Mouse (Mus musculus): ENCODE results near the gene Olfr46.
"Not testable (repeated sequence)": the region's sequence is repeated elsewhere in the genome, so short reads cannot be mapped to it uniquely, and the experiment has no call there.

Gene Olfr46

DNA sequence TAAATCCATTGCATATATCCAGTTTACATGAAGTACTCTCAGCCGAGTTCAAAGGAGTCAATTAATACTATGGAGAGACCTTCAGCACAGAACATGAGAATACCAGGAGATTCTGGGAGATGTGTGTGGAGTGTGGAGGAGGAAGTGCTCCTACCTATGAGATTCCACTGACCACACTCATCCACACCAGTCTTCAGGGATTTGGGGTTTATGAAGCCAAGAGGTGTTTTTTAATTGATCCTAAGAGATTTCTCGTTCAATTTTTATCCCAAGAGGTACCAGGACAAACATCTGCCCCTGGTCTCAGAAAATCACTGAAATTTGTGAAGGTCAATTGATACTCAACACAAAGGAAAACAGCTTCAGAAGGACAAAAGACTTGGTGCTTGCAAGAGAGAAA is at the start of gene Olfr46:
TSS of gene Olfr46 (plus strand) at position 301 of the 400 bp plus-strand sequence.
- in situ Hi-C loops (cut with MboI, MseI): not testable (repeated sequence)

DNA sequence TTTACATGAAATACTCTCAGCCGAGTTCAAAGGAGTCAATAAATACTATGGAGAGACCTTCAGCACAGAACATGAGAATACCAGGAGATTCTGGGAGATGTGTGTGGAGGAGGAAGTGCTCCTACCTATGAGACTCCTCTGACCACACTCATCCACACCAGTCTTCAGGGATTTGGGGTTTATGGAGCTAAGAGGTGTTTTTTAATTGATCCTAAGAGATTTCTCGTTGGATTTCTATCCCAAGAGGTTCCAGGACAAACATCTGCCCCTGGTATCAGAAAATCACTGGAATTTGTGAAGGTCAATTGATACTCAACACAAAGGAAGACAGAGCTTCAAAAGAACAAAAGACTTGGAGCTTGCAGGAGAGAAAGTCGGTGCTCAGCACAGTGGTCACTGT is 33.5 kb upstream of the Olfr46 start, which contains the start of gene Olfr538:
TSS of gene Olfr538 (plus strand) at position 301 of the 400 bp plus-strand sequence.
- in situ Hi-C loops (cut with MboI, MseI): no loop called here

GRCm38 (mm10) chr7:140628670-140629069 is 27.6 kb downstream of the Olfr46 start, which contains the start of gene Olfr61:
Gene Olfr61, plus strand, starts transcription at chr7:140628970.
- in situ Hi-C loops (cut with MboI, MseI): not testable (repeated sequence)

- in situ Hi-C loops (cut with MboI, MseI): no loop called here
Measured at GRCm38 (mm10) chr7:140630559-140630958, 29.5 kb downstream of the Olfr46 start.

GRCm38 (mm10) chr7:140646152-140646551 is 45.1 kb downstream of the Olfr46 start, which contains the start of gene Olfr53:
Gene Olfr53, plus strand, starts transcription at chr7:140646452.
- in situ Hi-C loops (cut with MboI, MseI): no loop called here

- in situ Hi-C loops (cut with MboI, MseI): no loop called here
Measured at GRCm38 (mm10) chr7:140659630-140660029, 58.6 kb downstream of the Olfr46 start, which contains the start of gene Olfr539. Gene Olfr539, plus strand, starts transcription at chr7:140659930.

Data from T-helper 2 cell (primary cell).